Mouse (Mus musculus) gonadal fat pad, adult 2 months (tissue): ENCODE results near the gene Sh3glb1. TPM values are rescaled to one million over a fixed set of nuclear protein-coding genes. Genes with fewer than 3 reads are reported as not detected.

Source experiments
- DNase-seq: peaks from one replicate; pipeline ENCODE4 v3.0.0-alpha.2; 2012; ENCODE audit warnings: low read depth
- polyA plus RNA-seq: library from polyadenylated mRNA; depleted of rRNA; stranded (reverse); fragments of >200 nt; gene quantifications from 2 replicates; pipeline ENCODE4 v1.2.3, GENCODE M21; 2012; rRNA removed

The Sh3glb1 gene
- polyA plus RNA-seq, 1 experiment: 39.5 TPM

GRCm38 (mm10) chr3:144669944-144670874 lies 49.9 kb downstream of the Sh3glb1 start:
- no peak for DNase-seq

- no peak for DNase-seq
Measured at GRCm38 (mm10) chr3:144669457-144669864, 50.7 kb downstream of the Sh3glb1 start.

GRCm38 (mm10) chr3:144668949-144669348 lies 51.2 kb downstream of the Sh3glb1 start:
- DNase-seq: no peak

- no peak for DNase-seq
Measured at GRCm38 (mm10) chr3:144668039-144668438, 52.1 kb downstream of the Sh3glb1 start.

- DNase-seq: no peak
Measured at GRCm38 (mm10) chr3:144664363-144665299, 55.5 kb downstream of the Sh3glb1 start.

GRCm38 (mm10) chr3:144663415-144664093 lies 56.6 kb downstream of the Sh3glb1 start:
- no peak for DNase-seq

GRCm38 (mm10) chr3:144662215-144662852 lies 57.8 kb downstream of the Sh3glb1 start:
- no peak for DNase-seq

GRCm38 (mm10) chr3:144661439-144661838 lies 58.7 kb downstream of the Sh3glb1 start:
- no peak for DNase-seq

- DNase-seq: no peak
Measured at GRCm38 (mm10) chr3:144644202-144644601, 75.9 kb downstream of the Sh3glb1 start.

- DNase-seq: peak; percentile 64
Measured at GRCm38 (mm10) chr3:144643301-144643871, 76.7 kb downstream of the Sh3glb1 start.

GRCm38 (mm10) chr3:144642141-144642540 lies 78.0 kb downstream of the Sh3glb1 start:
- no peak for DNase-seq

GRCm38 (mm10) chr3:144640033-144640432 lies 80.1 kb downstream of the Sh3glb1 start:
- DNase-seq: no peak

- no peak for DNase-seq
Measured at GRCm38 (mm10) chr3:144639387-144639786, 80.7 kb downstream of the Sh3glb1 start.

- DNase-seq: no peak
Measured at GRCm38 (mm10) chr3:144638110-144638509, 82.0 kb downstream of the Sh3glb1 start.

GRCm38 (mm10) chr3:144635236-144635635 lies 84.9 kb downstream of the Sh3glb1 start:
- no peak for DNase-seq

Other genes with a start within 250 kb of the Sh3glb1 start
- gene Hs2st1, start 150.2 kb downstream of the Sh3glb1 start, polyA plus RNA-seq: 7.5 and 8.5 TPM in 2 replicates
- 180 and 192 TPM in 2 replicates for gene Selenof, start 150.0 kb downstream of the Sh3glb1 start, polyA plus RNA-seq
- gene Clca3a1, start 40.6 kb upstream of the Sh3glb1 start, polyA plus RNA-seq: 3.2 and 4.6 TPM in 2 replicates
- 14.2 and 24.4 TPM in 2 replicates for gene Clca3a2, start 99.2 kb upstream of the Sh3glb1 start, polyA plus RNA-seq
- not detected in 2 replicates for gene Clca3b, start 129.0 kb upstream of the Sh3glb1 start, polyA plus RNA-seq
- gene Clca4b, start 212.2 kb upstream of the Sh3glb1 start, polyA plus RNA-seq: 0.03 and 0.06 TPM in 2 replicates